Mouse (Mus musculus): ENCODE results near the gene Rlim.

DNA sequence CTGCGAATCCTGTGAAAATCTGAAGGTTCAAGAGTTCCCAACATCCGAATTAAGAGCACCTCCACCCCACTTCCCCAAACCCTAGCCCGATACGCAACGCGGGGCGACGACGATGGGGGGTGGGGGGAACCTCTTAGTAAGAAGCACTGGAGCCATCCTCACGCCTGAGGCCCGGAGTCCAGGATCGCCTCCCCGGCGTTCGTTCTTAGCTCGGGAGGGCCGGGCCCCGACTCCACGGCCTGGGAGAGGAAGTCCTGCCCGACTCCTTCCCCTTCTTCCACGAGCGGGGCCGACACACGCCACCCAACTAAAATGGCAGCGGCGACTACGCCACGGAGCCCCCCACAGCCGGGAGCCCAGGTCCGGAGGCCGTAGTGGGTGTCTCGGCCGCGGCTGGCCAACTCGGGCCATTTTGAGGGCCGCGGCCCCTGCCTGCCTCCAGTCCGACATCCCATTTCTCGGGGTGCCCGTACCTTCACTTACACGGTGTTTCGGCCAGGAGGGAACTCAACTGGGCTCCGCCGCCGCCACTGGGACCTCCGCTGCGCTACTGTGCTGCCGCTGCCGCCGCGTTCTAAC is 405 bp downstream of the Rlim start:
- TF ChIP-seq GATA1 (IDR thresholded peaks at IDR 0.05; ENCODE audit: borderline replicate concordance, low read length) (no peak), CTCF (IDR thresholded peaks at IDR 0.05; ENCODE audit: low read depth, low read length) (no peak), POLR2AphosphoS5 (IDR thresholded peaks at IDR 0.05; ENCODE audit: insufficient replicate concordance, low read depth, low read length) (no peak), TAL1 (conservative IDR thresholded peaks at IDR 0.05; ENCODE audit: low read depth, low read length) (no peak), GATA2 (IDR thresholded peaks at IDR 0.05; ENCODE audit: borderline replicate concordance, low read depth, low read length) (no peak)
